Mouse (Mus musculus) embryonic facial prominence, embryonic 14.5 days (tissue): ENCODE data around the gene Chst12. TPM values are rescaled to one million over a fixed set of nuclear protein-coding genes. Genes with fewer than 3 reads are reported as not detected.
"Not testable (repeated sequence)": the region's sequence is repeated elsewhere in the genome, so short reads cannot be mapped to it uniquely, and the experiment has no call there.

Source experiments
- ATAC-seq: fragments of 200-750 bp; cut with Nextera tagmentation; 2 replicates; pipeline ENCODE4 v1.8.0; 2017; ENCODE audit warnings: low read depth, moderate number of reproducible peaks, moderate TSS enrichment
- DNase-seq: peaks from one replicate; pipeline ENCODE4 v3.0.0-alpha.2; 2015; ENCODE audit warnings: low spot score
- H3K27ac ChIP-seq: fragments of 300-500 bp; sonication (generic); replicated peaks from 2 replicates; pipeline ENCODE4 v1.5.1; 2014; ENCODE audit warnings: low read depth, mild to moderate bottlenecking, low read length, moderate library complexity
- H3K27me3 ChIP-seq: fragments of 300-500 bp; sonication (generic); replicated peaks from 2 replicates; pipeline ENCODE4 v1.6.1; 2014; ENCODE audit warnings: low read length; ENCODE audit not compliant: control insufficient read depth, insufficient read depth
- H3K36me3 ChIP-seq: fragments of 300-500 bp; sonication (generic); 2 replicates; pipeline ENCODE4 v1.6.1; 2014; ENCODE audit warnings: low read length, mixed read lengths; ENCODE audit not compliant: control insufficient read depth, insufficient read depth
- H3K4me1 ChIP-seq: fragments of 300-500 bp; sonication (generic); 2 replicates; pipeline ENCODE4 v1.6.1; 2014; ENCODE audit warnings: antibody characterized with exemption, low read length; ENCODE audit not compliant: control insufficient read depth, insufficient read depth
- H3K4me2 ChIP-seq: fragments of 300-500 bp; sonication (generic); 2 replicates; pipeline ENCODE4 v1.6.1; 2014; ENCODE audit warnings: low read depth, mild to moderate bottlenecking, low read length, moderate library complexity, mixed read lengths
- H3K4me3 ChIP-seq: fragments of 300-500 bp; sonication (generic); 2 replicates; pipeline ENCODE4 v1.5.1; 2014; ENCODE audit warnings: low read depth, mild to moderate bottlenecking, low read length
- H3K9ac ChIP-seq: fragments of 300-500 bp; sonication (generic); 2 replicates; pipeline ENCODE4 v1.6.1; 2014; ENCODE audit warnings: low read depth, mild to moderate bottlenecking, low read length, moderate library complexity, mixed read lengths
- H3K9me3 ChIP-seq: fragments of 300-500 bp; sonication (generic); 2 replicates; pipeline ENCODE4 v1.6.1; 2016; ENCODE audit warnings: low read length; ENCODE audit not compliant: control insufficient read depth
- WGBS: fragments of 180-500 bp; shearing (Covaris S2); extraction: QIAGEN DNeasy Blood & Tissue Kit; methylation state at CpG from one replicate; pipeline ENCODE4 v1.1.7; 2014; 5-methylcytosine and 5-hydroxymethylcytosine counted together
- polyA plus RNA-seq: library from polyadenylated mRNA; unstranded; fragments of >200 nt; fragmentation: Nextera tagmentation; extraction: Ambion mirVana; gene quantifications from 2 replicates; pipeline ENCODE4 v1.2.1, GENCODE M21; 2014

The Chst12 gene
- polyA plus RNA-seq, 1 experiment from 2014 or later = 25.1 TPM

DNA sequence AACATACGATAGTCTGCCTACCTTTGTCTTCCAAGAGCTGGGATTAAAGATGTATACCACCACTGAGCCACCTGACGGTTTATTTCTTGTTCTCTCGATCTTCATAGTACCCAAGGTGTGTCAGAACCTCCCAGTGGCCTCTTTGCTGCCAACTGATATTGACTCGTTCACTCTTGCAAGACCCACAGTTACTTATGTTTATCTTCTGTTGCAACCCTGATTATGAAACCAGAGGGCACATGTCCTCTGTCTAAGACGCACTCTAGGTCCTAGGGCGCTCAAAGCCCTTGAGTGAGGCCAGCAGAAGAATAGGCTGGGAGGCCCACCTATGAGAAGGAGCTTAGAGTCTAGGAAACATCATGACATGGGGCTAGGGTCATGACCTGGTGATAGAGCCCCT, 4.6 kb upstream of the Chst12 start:
- Histone ChIP-seq H3K9me3 (no peaks in the 10 kb centered on the region), H3K4me3 (no peak overlapping the region), H3K4me2 (no peak overlapping the region), H3K4me1 (peaks cover 3% of the 10 kb centered on the region; the same call in 1 of the 2 replicates), H3K27me3 (no peaks in the 10 kb centered on the region), H3K36me3 (no peaks in the 10 kb centered on the region), H3K9ac (no peak overlapping the region), H3K27ac (no peak overlapping the region)
- DNase-seq (no peak), ATAC-seq (no peak)
- 85% methylated on average over 6 of the region's 6 CpGs for WGBS

DNA sequence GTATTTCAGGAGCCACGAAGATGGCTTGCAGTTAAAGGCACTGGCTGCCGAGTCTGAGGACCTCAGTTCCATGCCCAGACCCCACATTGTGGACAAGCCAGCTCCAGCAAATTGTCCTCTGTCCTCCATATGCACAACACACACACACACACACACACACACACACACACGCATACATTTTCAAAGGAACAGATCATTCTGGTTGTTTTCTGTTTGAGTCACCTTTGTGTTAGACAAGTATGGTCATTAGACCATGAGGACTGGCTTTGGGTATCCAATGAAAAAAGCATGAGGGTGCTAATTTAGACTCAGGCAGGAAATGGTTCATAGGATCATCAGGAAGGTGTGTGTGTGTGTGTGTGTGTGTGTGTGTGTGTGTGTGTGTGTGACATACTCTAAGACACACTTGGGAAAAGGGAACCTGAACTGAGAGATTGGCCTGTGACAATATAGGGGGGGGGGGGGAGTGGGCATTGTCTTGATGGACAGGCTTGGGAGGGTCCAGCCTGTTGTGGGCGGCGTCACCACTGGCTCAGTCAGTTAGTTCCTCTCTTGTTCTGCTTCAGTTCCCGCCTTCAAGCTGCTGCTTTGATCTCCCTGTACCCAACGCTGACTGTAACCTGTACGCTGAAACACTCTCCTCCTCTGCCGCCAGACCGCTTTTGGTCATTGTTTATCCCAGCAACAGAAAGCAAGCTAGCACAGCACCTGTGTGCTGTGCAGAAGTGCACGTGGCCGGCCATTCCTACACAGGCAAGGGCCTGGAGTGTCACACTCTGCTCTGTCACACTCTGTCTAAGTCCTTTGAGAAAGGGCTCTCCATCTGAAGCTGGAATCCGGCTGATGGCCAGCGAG, 3.1 kb upstream of the Chst12 start:
- DNase-seq (no peak), ATAC-seq (no peak)
- Histone ChIP-seq H3K27ac (no peak overlapping the region), H3K4me2 (peak overlapping the region; percentile 44), H3K4me3 (peak overlapping the region; percentile 16; the same call in 1 of the 2 replicates), H3K27me3 (no peaks in the 10 kb centered on the region), H3K9me3 (no peaks in the 10 kb centered on the region), H3K9ac (peak overlapping the region; percentile 52), H3K4me1 (peaks cover 15% of the 10 kb centered on the region; the same call in 1 of the 2 replicates), H3K36me3 (no peaks in the 10 kb centered on the region)
- WGBS = 22% methylated on average over 12 of the region's 14 CpGs

DNA sequence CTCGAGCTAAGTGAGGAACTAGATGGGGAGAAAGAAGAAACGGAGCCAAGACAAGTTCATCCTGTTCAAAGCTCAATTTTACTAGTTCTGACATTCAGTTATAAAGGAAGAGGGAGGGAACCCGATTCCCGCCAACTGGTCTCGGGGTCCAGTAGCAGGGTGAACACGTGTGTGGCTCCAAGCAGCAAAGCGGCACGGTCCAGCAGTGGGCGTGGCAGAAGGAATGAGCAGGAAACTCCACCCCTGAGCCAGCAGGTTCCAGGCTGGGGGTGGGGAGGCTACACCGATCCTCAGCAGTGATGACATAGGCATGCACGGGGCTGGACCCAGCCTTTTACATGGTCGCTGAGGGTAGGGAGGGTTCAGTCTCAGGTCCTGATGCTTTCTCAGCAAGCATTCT, 2.4 kb upstream of the Chst12 start:
- H3K27me3 ChIP-seq, H3K36me3 ChIP-seq, H3K9me3 ChIP-seq, H3K27ac ChIP-seq, ATAC-seq: not testable (repeated sequence)
- Histone ChIP-seq H3K4me2 (peak overlapping the region; percentile 44), H3K4me1 (peaks cover 19% of the 10 kb centered on the region), H3K9ac (peak overlapping the region; percentile 52), H3K4me3 (peak overlapping the region; percentile 16; the same call in 1 of the 2 replicates)
- WGBS = 2% methylated on average over 12 of the region's 12 CpGs
- DNase-seq = peak; percentile 63

DNA sequence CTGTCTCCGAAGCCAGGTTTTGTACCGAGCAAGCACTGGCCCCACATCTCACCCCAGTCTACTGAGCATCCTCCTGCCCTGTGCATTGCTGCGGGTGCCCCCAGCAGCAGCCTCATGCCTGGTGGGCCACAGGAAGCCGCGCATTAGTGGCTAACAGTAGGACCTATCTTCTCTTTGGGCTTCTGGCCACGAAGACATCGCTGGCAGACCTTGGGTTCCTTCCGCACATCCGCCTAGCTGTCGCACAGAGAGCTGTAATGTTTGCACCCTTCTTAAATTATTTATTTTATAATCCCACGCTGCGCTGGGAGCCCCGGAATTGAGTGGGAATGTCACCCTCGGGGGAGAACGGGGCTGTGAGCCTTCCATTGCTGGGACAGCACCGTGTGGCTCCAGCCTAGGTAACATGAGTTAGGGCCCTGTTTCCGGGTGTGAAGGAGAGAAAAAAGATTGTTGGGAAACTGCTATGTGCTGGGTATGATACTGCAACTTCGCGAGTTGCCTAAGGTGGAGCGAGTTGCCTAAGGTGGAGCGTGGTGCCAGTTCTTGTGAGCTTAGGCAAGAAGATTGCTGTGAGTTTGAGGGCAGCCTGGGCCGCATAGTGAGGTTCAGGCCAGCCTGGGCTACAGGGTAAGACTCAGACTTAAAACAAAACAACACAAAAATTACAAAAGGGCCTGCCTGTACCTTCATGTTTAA, 895 bp downstream of the Chst12 start:
- no peak for DNase-seq
- Histone ChIP-seq H3K4me2 (peak overlapping the region; percentile 77), H3K36me3 (no peaks in the 10 kb centered on the region), H3K4me3 (peak overlapping the region; percentile 50), H3K27ac (peak overlapping the region; percentile 8; the same call in 1 of the 2 replicates), H3K4me1 (peaks cover 33% of the 10 kb centered on the region), H3K27me3 (no peaks in the 10 kb centered on the region), H3K9ac (peak overlapping the region; percentile 60), H3K9me3 (no peaks in the 10 kb centered on the region)
- ATAC-seq = no peak
- WGBS = 26% methylated on average over 22 of the region's 22 CpGs

DNA sequence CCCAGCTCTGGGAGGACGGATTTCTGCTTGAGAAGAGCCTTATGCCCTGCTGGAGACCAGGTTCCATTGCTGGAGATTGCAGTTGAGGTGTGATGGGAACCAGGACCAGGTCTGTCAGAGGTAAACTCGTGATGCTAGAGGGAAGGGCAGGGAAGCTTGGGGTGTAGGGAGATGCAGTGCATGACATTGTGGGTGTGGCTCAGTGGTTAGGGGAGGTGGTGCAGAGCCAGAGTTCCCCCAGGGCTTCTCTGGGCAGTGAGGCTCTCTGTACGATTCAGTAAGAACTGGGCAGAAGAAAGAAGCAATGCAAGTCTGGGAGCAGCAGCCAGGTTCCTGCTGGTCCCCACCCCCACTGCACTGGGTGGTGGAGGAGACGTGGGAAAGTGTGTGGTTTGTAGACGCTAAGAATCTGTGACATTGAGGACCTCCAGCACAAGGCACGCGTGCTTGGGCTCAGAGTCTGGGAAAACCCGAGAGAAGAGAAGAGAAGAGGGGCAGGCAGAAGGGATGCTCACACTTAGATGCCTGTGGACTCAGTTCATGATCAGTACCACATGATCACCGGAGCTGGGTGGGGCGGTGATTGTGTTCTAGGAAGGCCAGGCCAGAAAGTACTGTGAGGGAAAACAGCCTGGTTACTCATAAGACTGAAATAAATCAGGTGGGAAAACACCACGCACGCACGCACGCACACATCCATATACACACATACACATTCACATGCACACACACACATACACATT, 2.3 kb downstream of the Chst12 start:
- no peaks in the 10 kb centered on the region for H3K36me3 ChIP-seq
- ATAC-seq (no peak), DNase-seq (no peak)
- H3K4me3 ChIP-seq = no peak overlapping the region
- H3K4me1 ChIP-seq = peaks cover 33% of the 10 kb centered on the region
- H3K9ac ChIP-seq = no peak overlapping the region
- H3K4me2 ChIP-seq = peak overlapping the region; percentile 77
- 67% methylated on average over 14 of the region's 14 CpGs for WGBS
- no peaks in the 10 kb centered on the region for H3K9me3 ChIP-seq
- H3K27me3 ChIP-seq = no peaks in the 10 kb centered on the region
- no peak overlapping the region; the same call in none of the 2 replicates for H3K27ac ChIP-seq

DNA sequence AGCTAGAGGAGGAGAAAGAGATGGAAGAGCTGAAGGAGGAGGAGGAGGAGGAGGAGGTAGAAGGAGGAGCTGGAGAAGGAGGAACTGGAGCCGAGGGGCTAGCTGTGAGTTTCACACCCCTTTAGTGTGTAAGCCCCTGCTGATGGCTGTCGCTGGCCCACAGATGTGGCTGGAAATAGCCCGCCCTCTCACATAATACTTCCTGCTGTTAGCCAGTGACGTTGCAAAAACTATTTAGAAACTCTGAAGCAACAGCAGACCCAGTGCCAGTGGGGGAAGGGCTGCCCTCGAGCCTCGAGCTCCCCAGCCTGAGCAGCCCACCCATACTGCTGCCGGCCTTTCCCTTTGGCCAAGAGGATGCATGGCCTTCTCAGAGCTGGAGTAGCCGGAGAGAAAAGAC, 3.3 kb downstream of the Chst12 start:
- Histone ChIP-seq H3K4me3 (no peak overlapping the region), H3K27me3 (no peaks in the 10 kb centered on the region), H3K9ac (no peak overlapping the region), H3K4me1 (peaks cover 33% of the 10 kb centered on the region), H3K36me3 (no peaks in the 10 kb centered on the region), H3K9me3 (no peaks in the 10 kb centered on the region), H3K27ac (peak overlapping the region; percentile 24; the same call in 1 of the 2 replicates), H3K4me2 (peak overlapping the region; percentile 7; the same call in 1 of the 2 replicates)
- ATAC-seq (no peak), DNase-seq (peak; percentile 35)
- 38% methylated on average over 8 of the region's 8 CpGs for WGBS

DNA sequence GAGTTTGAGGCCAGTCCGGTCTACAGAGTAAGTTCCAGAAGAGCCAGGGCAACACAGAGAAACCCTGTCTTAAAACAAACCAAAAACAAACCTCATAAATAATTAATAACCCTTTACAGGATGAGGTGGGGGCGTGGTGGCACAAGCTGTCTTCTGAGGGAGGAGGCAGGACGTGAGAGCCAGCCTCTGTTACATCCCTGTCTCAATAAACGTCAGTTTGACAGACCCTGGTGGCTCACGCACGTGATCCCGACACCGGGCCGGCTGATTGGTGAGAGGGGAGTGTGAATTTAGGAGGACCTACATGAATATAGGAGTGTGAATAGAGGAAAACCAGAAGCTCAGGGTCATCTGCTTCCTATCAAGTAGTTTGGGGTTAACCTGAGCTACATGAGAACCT, 3.9 kb downstream of the Chst12 start:
- Histone ChIP-seq H3K4me1 (peaks cover 33% of the 10 kb centered on the region), H3K27me3 (no peaks in the 10 kb centered on the region), H3K4me3 (no peak overlapping the region), H3K9ac (no peak overlapping the region), H3K9me3 (no peaks in the 10 kb centered on the region), H3K36me3 (no peaks in the 10 kb centered on the region), H3K27ac (0 out of 2 replicates have a peak overlapping the region, but pooled peaks have one; percentile 24), H3K4me2 (no peak overlapping the region)
- DNase-seq (no peak), ATAC-seq (no peak)
- WGBS = 61% methylated on average over 9 of the region's 9 CpGs
